Mouse (Mus musculus): Measurements from ENCODE around the gene Olfr1368. TPM values are rescaled to one million over a fixed set of nuclear protein-coding genes. Genes with fewer than 3 reads are reported as not detected.

Gene Olfr1368
- polyA plus RNA-seq (2015; fragmentation: Nextera tagmentation; extraction: Ambion mirVana): not detected in 2 replicates

DNA sequence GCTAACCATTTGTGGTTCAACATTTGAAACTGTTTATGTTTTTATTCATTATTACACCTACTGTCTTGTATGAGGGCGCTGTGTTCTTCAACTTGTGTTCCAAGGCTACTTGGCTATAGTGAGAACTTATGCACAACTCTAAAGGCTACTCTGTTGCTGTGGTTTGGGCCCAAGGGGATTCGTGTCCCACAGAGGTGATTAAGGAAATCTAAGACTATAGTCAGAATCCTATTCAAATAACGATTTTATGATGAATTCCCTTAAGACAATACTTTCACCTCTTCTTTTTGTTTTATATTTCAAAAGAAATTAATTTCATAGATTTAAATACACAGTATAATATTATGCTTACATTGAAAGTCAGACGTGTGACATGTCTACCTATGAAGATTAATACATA is at the start of gene Olfr1368:
Gene Olfr1368 (minus strand): TSS at position 101 of the 400 bp plus-strand sequence.
- H3K36me3 ChIP-seq: no peaks in the 10 kb centered on the region
- H3K4me3 ChIP-seq (replicated peaks): no peak within 1 kb of the TSS
- H3K9me3 ChIP-seq (replicated peaks): no peaks in the 10 kb centered on the region
- H3K27ac ChIP-seq (replicated peaks): no peak within 1 kb of the TSS
- ATAC-seq (ENCODE audit: insufficient number of reproducible peaks, low FRiP score, low TSS enrichment, low read depth): no peak
- H3K4me1 ChIP-seq: no peaks in the 10 kb centered on the region
- no peaks in the 10 kb centered on the region for H3K27me3 ChIP-seq
- H3K4me2 ChIP-seq (replicated peaks): no peak within 1 kb of the TSS
- WGBS: 72% methylated on average over 4 of the region's 4 CpGs
- H3K9ac ChIP-seq: no peak within 1 kb of the TSS

DNA sequence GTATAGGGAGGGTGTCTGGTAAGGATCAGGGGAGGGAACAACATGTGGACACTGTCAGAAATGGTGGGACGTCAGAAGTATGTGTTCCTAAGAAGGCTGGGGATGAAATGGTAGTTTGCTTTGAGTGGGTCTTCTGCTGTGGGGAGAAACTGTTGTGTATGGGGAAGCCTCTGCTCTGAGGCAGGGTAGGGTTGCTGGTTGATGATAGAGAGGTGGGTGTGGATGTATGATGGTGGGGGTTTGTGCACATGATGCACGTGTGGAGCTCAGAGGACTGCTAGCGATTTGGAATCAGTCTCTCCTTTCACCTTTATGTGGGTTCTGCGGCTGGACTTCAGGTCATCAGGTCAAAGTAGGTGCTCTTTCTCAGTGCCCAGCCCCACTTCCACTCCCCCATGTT is 39.9 kb upstream of the Olfr1368 start:
- peaks cover 34% of the 10 kb centered on the region for H3K4me1 ChIP-seq
- no peaks in the 10 kb centered on the region for H3K9me3 ChIP-seq (replicated peaks)
- no peak overlapping the region for H3K27ac ChIP-seq (replicated peaks)
- ATAC-seq (ENCODE audit: insufficient number of reproducible peaks, low FRiP score, low TSS enrichment, low read depth): no peak
- WGBS: 84% methylated on average over 4 of the region's 4 CpGs
- no peak overlapping the region for H3K4me3 ChIP-seq (replicated peaks)
- H3K9ac ChIP-seq: no peak overlapping the region
- H3K36me3 ChIP-seq: peaks cover 77% of the 10 kb centered on the region
- no peak overlapping the region for H3K4me2 ChIP-seq (replicated peaks)
- no peaks in the 10 kb centered on the region for H3K27me3 ChIP-seq

DNA sequence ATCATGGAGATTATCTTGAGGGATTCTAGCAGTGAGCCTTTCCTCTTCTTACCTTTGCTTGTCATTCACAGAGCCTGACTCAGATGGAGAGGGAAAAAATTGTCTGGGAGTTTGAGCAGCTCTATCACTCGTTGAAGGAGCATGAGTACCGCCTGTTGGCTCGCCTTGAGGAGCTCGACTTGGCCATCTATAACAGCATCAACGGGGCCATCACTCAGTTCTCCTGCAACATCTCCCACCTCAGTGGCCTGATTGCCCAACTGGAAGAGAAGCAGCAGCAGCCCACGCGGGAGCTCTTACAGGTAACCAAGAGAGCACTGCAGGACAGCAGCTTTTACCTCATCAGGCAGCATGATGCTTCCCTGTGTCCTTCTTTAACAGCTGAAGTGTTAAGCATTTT is 38.0 kb upstream of the Olfr1368 start:
- Histone ChIP-seq H3K9ac (no peak overlapping the region), H3K4me3 (replicated peaks) (no peak overlapping the region), H3K9me3 (replicated peaks) (no peaks in the 10 kb centered on the region), H3K4me1 (peaks cover 38% of the 10 kb centered on the region), H3K36me3 (peaks cover 60% of the 10 kb centered on the region), H3K27me3 (no peaks in the 10 kb centered on the region), H3K4me2 (replicated peaks) (no peak overlapping the region), H3K27ac (replicated peaks) (no peak overlapping the region)
- ATAC-seq (ENCODE audit: insufficient number of reproducible peaks, low FRiP score, low TSS enrichment, low read depth): no peak
- 90% methylated on average over 7 of the region's 7 CpGs for WGBS

DNA sequence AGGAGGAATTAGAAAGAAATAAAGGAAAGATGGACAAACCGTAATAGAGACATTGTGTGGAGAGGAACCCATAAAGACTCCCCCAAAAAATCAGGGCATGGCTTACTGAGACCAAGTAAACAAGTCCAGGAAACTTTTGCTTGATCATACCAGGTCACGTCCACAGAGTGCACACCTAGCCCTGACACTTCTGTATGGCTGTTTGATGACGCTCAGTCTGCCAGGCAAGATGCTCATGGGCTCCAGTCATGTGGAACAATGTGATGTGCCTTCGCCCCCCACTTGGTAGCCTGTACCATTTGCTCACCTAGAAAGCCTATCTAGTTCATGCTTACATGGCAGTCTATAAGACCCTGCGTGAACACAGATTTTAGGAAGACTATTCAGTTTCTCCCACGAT is 37.4 kb upstream of the Olfr1368 start:
- Histone ChIP-seq H3K4me2 (replicated peaks) (no peak overlapping the region), H3K9me3 (replicated peaks) (no peaks in the 10 kb centered on the region), H3K27me3 (no peaks in the 10 kb centered on the region), H3K9ac (no peak overlapping the region), H3K36me3 (peaks cover 54% of the 10 kb centered on the region), H3K4me3 (replicated peaks) (no peak overlapping the region), H3K27ac (replicated peaks) (no peak overlapping the region), H3K4me1 (peaks cover 39% of the 10 kb centered on the region)
- WGBS: 86% methylated on average over 6 of the region's 6 CpGs
- ATAC-seq (ENCODE audit: insufficient number of reproducible peaks, low FRiP score, low TSS enrichment, low read depth): no peak

DNA sequence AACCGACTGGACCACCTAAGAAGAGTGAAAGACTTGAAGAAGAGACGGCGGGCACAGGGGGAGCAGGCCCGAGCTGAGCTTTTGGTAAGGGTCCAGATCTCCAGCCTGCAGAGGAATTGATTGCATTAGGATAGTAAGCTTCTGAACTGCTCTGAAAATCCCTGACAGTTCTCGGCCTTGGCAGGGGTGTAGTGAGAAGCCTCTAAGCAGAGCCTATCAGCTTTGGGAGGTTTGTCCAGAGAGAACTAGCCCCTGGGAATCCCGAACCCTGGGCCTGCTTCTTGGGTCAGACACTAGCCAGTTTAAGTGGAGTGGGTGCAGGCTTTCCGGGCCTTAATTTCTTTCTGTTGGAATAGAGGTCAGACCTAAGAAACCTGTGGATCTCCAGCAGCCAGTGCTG is 36.3 kb upstream of the Olfr1368 start:
- Histone ChIP-seq H3K9ac (no peak overlapping the region), H3K9me3 (replicated peaks) (no peaks in the 10 kb centered on the region), H3K4me3 (replicated peaks) (peak overlapping the region; percentile 100), H3K36me3 (peaks cover 44% of the 10 kb centered on the region), H3K27me3 (no peaks in the 10 kb centered on the region), H3K4me1 (peaks cover 39% of the 10 kb centered on the region), H3K27ac (replicated peaks) (no peak overlapping the region), H3K4me2 (replicated peaks) (peak overlapping the region; percentile 73)
- 65% methylated on average over 7 of the region's 7 CpGs for WGBS
- no peak for ATAC-seq (ENCODE audit: insufficient number of reproducible peaks, low FRiP score, low TSS enrichment, low read depth)

DNA sequence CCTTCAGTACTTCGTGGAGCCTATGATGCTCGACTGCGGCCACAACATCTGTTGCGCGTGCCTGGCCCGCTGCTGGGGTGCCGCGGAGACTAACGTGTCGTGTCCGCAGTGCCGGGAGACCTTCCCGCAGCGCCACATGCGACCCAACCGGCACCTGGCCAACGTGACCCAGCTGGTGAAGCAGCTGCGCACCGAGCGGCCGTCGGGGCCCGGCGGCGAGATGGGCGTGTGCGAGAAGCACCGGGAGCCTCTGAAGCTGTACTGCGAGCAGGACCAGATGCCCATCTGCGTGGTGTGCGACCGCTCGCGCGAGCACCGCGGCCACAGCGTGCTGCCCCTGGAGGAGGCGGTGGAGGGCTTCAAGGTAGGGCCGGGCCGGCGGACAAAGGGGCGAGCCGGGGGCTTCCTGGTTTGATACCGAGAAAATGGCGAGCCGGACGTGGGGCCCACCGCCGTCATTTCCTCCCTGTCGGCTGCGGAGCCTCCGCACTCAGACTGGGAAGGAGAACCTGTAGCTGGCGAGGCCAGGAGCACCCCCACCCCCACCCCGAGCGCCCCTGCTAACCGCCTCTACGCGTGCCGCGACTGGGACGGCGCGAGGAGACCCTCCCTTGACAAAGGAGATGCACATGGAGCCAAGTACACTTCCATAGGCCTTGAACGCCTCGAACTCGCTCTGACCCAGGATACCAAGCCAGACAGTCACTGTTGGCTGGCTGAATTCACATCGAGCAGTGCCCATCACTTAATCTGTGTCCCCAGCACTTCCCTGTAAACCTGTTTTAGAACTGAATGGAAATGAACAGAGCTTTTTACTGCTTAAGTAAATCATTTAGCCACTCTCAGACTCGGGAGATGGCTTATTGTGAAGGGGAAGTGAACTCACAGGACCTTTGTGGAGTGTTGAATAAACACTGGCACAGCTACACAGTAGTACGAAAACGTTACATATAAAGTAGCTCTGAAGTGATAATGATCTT is 35.2 kb upstream of the Olfr1368 start:
- H3K27me3 ChIP-seq: no peaks in the 10 kb centered on the region

DNA sequence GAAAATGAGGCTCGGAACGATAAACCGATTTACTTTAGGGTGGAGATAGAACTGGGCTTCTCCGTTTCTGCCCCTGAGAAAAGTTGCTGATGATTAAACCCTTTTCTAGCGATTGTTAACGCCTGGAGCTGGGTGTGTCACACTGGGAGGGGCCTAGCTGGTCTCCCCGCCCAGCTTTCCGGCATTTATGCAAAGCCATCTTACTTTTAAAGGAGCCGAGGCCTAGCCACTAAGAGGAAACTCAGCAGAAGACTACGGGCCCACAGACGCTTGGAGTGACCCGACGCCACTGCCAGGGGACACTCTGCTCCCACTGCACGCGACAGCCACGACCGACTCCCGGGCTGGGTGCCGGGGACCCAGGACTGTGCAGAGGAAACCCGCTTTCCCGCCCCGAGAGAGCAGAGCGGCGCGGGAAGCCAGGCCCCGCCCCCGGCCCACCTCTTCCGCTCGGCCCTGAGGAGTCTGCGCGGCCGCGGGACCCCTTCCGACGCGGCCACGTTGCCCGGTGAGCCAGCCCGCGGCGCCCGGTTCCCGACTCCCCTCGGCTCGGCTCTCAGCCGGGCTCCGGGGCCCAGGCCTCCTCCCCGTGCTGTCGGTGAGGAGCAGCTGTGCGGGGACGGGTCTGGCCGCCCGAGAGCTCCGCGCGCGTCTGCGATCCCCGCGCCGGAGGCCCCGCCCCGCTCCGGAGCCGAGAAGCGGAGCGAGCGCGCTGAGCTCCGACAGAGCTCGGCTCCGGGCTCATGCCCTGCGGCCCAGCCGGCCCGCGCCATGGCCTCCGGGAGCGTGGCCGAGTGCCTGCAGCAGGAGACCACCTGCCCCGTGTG is 34.3 kb upstream of the Olfr1368 start:
- 0% methylated on average over 68 of the region's 80 CpGs for WGBS
- Histone ChIP-seq H3K27ac (replicated peaks) (peak overlapping the region; percentile 97), H3K4me3 (replicated peaks) (peak overlapping the region; percentile 100), H3K27me3 (no peaks in the 10 kb centered on the region), H3K36me3 (peaks cover 25% of the 10 kb centered on the region), H3K4me2 (replicated peaks) (peak overlapping the region; percentile 73), H3K9ac (peak overlapping the region; percentile 91), H3K9me3 (replicated peaks) (no peaks in the 10 kb centered on the region), H3K4me1 (peaks cover 33% of the 10 kb centered on the region)
- peak; percentile 95 for ATAC-seq (ENCODE audit: insufficient number of reproducible peaks, low FRiP score, low TSS enrichment, low read depth)

More for the DNA sequence above, 35.2 kb upstream of the Olfr1368 start:
- peaks cover 39% of the 10 kb centered on the region for H3K4me1 ChIP-seq
- no peaks in the 10 kb centered on the region for H3K9me3 ChIP-seq (replicated peaks)
- H3K4me3 ChIP-seq (replicated peaks): peak overlapping the region; percentile 100
- under 1% methylated on average over 67 of the region's 71 CpGs for WGBS
- peaks cover 34% of the 10 kb centered on the region for H3K36me3 ChIP-seq
- H3K27ac ChIP-seq (replicated peaks): peak overlapping the region; percentile 97
- H3K4me2 ChIP-seq (replicated peaks): peak overlapping the region; percentile 73
- H3K9ac ChIP-seq: peak overlapping the region; percentile 91
- peak; percentile 48 for ATAC-seq (ENCODE audit: insufficient number of reproducible peaks, low FRiP score, low TSS enrichment, low read depth)

DNA sequence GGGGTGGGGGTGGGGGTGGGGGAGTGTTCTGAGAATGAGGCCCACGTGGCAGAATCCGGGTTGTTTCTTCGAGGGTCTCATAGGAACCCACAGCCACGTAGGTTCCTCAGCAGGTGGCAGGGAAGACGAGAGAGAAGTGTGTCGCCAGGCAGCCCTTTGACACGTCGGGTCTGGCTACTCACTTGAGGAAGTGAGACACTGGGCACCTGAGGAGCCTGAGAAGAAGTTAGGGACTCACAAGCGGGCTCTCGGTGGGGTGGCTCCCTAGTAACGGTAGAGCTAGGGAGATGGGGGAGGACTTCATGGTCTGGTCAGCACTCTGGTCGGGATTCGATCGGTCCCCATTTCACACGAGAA is 33.7 kb upstream of the Olfr1368 start, which contains the start of gene Trim27:
Gene Trim27 (plus strand): TSS at position 79 of the 357 bp plus-strand sequence.
- Histone ChIP-seq H3K9ac (peak within 1 kb of the TSS; percentile 91), H3K36me3 (peaks cover 21% of the 10 kb centered on the region), H3K4me3 (replicated peaks) (peak within 1 kb of the TSS; percentile 100), H3K4me1 (peaks cover 33% of the 10 kb centered on the region), H3K9me3 (replicated peaks) (no peaks in the 10 kb centered on the region), H3K4me2 (replicated peaks) (peak within 1 kb of the TSS; percentile 73), H3K27me3 (no peaks in the 10 kb centered on the region), H3K27ac (replicated peaks) (peak within 1 kb of the TSS; percentile 97)
- ATAC-seq (ENCODE audit: insufficient number of reproducible peaks, low FRiP score, low TSS enrichment, low read depth): peak; percentile 36
- WGBS: 0% methylated on average over 15 of the region's 15 CpGs

DNA sequence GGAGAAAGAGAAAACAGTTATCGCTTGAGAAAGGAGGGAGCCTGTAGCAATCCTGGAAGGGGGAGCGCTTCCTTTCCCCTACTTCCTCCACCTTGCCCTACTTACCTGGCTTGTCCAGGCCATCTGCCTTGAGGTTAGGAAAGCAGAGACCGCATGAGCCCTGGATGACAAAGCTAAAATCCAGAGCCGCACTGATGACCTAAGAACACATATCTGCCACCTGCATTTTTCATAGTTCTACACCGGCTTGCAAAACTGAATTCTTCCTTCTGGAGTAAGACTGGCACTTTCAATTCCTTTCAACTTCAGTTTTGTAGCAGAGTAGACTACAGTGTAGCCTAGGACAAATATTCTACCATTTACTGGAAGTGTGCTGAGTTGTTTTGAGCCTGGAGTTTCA is 32.7 kb upstream of the Olfr1368 start:
- peaks cover 11% of the 10 kb centered on the region for H3K36me3 ChIP-seq
- peak overlapping the region; percentile 97 for H3K27ac ChIP-seq (replicated peaks)
- H3K27me3 ChIP-seq: no peaks in the 10 kb centered on the region
- 84% methylated on average over 5 of the region's 5 CpGs for WGBS
- ATAC-seq (ENCODE audit: insufficient number of reproducible peaks, low FRiP score, low TSS enrichment, low read depth): no peak
- 0 out of 2 replicates have a peak overlapping the region, but pooled peaks have one; percentile 100 for H3K4me3 ChIP-seq (replicated peaks)
- H3K4me2 ChIP-seq (replicated peaks): peak overlapping the region; percentile 73; the same call in 1 of the 2 replicates
- peaks cover 28% of the 10 kb centered on the region for H3K4me1 ChIP-seq
- no peak overlapping the region for H3K9ac ChIP-seq
- H3K9me3 ChIP-seq (replicated peaks): no peaks in the 10 kb centered on the region

DNA sequence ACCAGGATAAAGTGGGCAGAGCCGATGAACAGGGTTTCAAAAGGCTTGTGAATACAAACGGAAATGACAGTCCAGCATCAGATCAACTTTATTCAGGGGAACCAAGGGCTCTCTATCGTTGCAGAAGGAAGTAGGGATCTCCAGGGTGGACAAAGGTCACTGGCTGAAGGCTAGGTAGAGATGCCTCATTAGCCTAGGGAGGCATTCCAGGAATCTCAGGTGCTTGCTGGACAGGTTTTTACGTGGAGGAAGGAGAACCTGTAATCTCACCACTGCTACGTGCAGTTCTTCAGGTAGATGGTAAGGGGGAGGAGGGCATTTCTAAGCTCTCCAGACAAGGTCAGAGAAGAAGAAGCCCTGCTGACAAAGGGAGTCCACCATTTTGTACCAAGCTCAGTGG is 32.0 kb upstream of the Olfr1368 start:
- Histone ChIP-seq H3K4me2 (replicated peaks) (no peak overlapping the region), H3K9ac (no peak overlapping the region), H3K4me1 (peaks cover 22% of the 10 kb centered on the region), H3K36me3 (0 out of 2 replicates have a peak, but pooled peaks cover 5% of the 10 kb centered on the region), H3K9me3 (replicated peaks) (no peaks in the 10 kb centered on the region), H3K27ac (replicated peaks) (no peak overlapping the region), H3K27me3 (no peaks in the 10 kb centered on the region), H3K4me3 (replicated peaks) (no peak overlapping the region)
- WGBS: 46% methylated on average over 5 of the region's 5 CpGs
- ATAC-seq (ENCODE audit: insufficient number of reproducible peaks, low FRiP score, low TSS enrichment, low read depth): no peak

DNA sequence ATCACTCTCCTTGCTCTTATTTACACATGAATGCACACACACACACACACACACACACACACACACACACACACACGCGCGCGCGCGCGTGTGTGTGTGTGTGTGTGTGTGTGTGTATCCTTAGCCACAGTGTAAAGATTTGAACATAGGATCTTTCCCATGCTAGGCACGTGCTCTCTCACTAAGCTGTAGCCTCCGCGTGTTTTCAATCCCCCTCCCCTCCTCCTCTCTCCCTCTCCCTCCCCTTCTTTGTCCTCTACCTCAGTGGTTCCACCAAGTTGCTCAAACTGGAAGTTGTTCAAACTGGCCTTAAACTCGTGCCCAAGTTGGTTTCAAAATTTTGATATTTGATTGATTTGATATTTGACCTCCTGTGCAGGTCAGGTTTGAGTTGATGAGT is 31.1 kb upstream of the Olfr1368 start:
- H3K27me3 ChIP-seq: no peaks in the 10 kb centered on the region
- no peaks in the 10 kb centered on the region for H3K36me3 ChIP-seq
- WGBS: 72% methylated on average over 11 of the region's 11 CpGs
- no peak overlapping the region for H3K27ac ChIP-seq (replicated peaks)
- no peak for ATAC-seq (ENCODE audit: insufficient number of reproducible peaks, low FRiP score, low TSS enrichment, low read depth)
- H3K9me3 ChIP-seq (replicated peaks): no peaks in the 10 kb centered on the region
- H3K4me3 ChIP-seq (replicated peaks): no peak overlapping the region
- H3K4me2 ChIP-seq (replicated peaks): no peak overlapping the region
- H3K4me1 ChIP-seq: peaks cover 13% of the 10 kb centered on the region
- H3K9ac ChIP-seq: no peak overlapping the region
